Mouse (Mus musculus): ENCODE measurements at regions not wholly inside any gene's neighbourhood (a gene's known extent, or its start where the extent isn't known, plus 50 kb on each side); places are given as distances from the start of the nearest gene placed in this dataset.
A peak's percentile ranks its signal among the peaks of the same experiment; 100 is the strongest.

GRCm38 (mm10) chr1:43247609-43248008, 50.8 kb upstream of the Fhl2 start:
- no peak for ATAC-seq (replicated peaks; ENCODE audit: low read depth, poor library complexity, severe bottlenecking)

- no peak for ATAC-seq (replicated peaks; ENCODE audit: low read depth, poor library complexity, severe bottlenecking)
These were observed 53.5 kb upstream of the Fhl2 start for GRCm38 (mm10) chr1:43250281-43250680.

- no peak for ATAC-seq (replicated peaks; ENCODE audit: low read depth, poor library complexity, severe bottlenecking)
These were observed 54.6 kb upstream of the Fhl2 start for GRCm38 (mm10) chr1:43251356-43251755.

- ATAC-seq (replicated peaks; ENCODE audit: low read depth, poor library complexity, severe bottlenecking): peak; percentile 76
These were observed 57.3 kb upstream of the Fhl2 start for GRCm38 (mm10) chr1:43254129-43254528.

- ATAC-seq (replicated peaks; ENCODE audit: low read depth, poor library complexity, severe bottlenecking): no peak
These were observed 59.3 kb upstream of the Fhl2 start for GRCm38 (mm10) chr1:43256078-43256477.

GRCm38 (mm10) chr1:43257909-43258308, 61.1 kb upstream of the Fhl2 start:
- ATAC-seq (replicated peaks; ENCODE audit: low read depth, poor library complexity, severe bottlenecking): no peak

- ATAC-seq (replicated peaks; ENCODE audit: low read depth, poor library complexity, severe bottlenecking): no peak
These were observed 63.1 kb upstream of the Fhl2 start for GRCm38 (mm10) chr1:43259841-43260240.

- ATAC-seq (replicated peaks; ENCODE audit: low read depth, poor library complexity, severe bottlenecking): no peak
These were observed 63.7 kb upstream of the Fhl2 start for GRCm38 (mm10) chr1:43260491-43260890.

GRCm38 (mm10) chr1:43264407-43264889, 67.7 kb upstream of the Fhl2 start:
- ATAC-seq (replicated peaks; ENCODE audit: low read depth, poor library complexity, severe bottlenecking): peak; percentile 98

GRCm38 (mm10) chr1:43265699-43266455, 69.1 kb upstream of the Fhl2 start:
- no peak for ATAC-seq (replicated peaks; ENCODE audit: low read depth, poor library complexity, severe bottlenecking)

- 0 out of 2 replicates have a peak, but pooled peaks have one; percentile 25 for ATAC-seq (replicated peaks; ENCODE audit: low read depth, poor library complexity, severe bottlenecking)
These were observed 72.9 kb upstream of the Fhl2 start for GRCm38 (mm10) chr1:43269685-43270084.

GRCm38 (mm10) chr1:43273236-43273868, 76.6 kb upstream of the Fhl2 start:
- no peak for ATAC-seq (replicated peaks; ENCODE audit: low read depth, poor library complexity, severe bottlenecking)

GRCm38 (mm10) chr1:43291736-43292135, 95.0 kb upstream of the Fhl2 start:
- no peak for ATAC-seq (replicated peaks; ENCODE audit: low read depth, poor library complexity, severe bottlenecking)

GRCm38 (mm10) chr1:43292561-43292960, 95.8 kb upstream of the Fhl2 start:
- ATAC-seq (replicated peaks; ENCODE audit: low read depth, poor library complexity, severe bottlenecking): no peak

GRCm38 (mm10) chr1:43294221-43295012, 97.6 kb upstream of the Fhl2 start:
- ATAC-seq (replicated peaks; ENCODE audit: low read depth, poor library complexity, severe bottlenecking): no peak

- no peak for ATAC-seq (replicated peaks; ENCODE audit: low read depth, poor library complexity, severe bottlenecking)
These were observed 100.8 kb upstream of the Fhl2 start for GRCm38 (mm10) chr1:43297579-43297978.

- ATAC-seq (replicated peaks; ENCODE audit: low read depth, poor library complexity, severe bottlenecking): no peak
These were observed 102.0 kb upstream of the Fhl2 start for GRCm38 (mm10) chr1:43298746-43299145.

- peak; percentile 84 for ATAC-seq (replicated peaks; ENCODE audit: low read depth, poor library complexity, severe bottlenecking)
These were observed 102.9 kb upstream of the Fhl2 start for GRCm38 (mm10) chr1:43299490-43300302.

GRCm38 (mm10) chr1:43300676-43301075, 103.9 kb upstream of the Fhl2 start:
- ATAC-seq (replicated peaks; ENCODE audit: low read depth, poor library complexity, severe bottlenecking): no peak

Data from common myeloid progenitor, adult 5-6 weeks (primary cell).